Mouse (Mus musculus) neutrophil, adult 83 days (primary cell): ENCODE data around the gene Jmjd6. TPM values are rescaled to one million over a fixed set of nuclear protein-coding genes. Genes with fewer than 3 reads are reported as not detected.

Experiments used
- total RNA-seq, 2 experiments: library from RNA; stranded (reverse); gene quantifications; one replicate each; pipeline ENCODE4 v1.2.4; 2023

Gene Jmjd6
- 10 to 100 TPM; 48.3 to 68.8 TPM for total RNA-seq

DNA sequence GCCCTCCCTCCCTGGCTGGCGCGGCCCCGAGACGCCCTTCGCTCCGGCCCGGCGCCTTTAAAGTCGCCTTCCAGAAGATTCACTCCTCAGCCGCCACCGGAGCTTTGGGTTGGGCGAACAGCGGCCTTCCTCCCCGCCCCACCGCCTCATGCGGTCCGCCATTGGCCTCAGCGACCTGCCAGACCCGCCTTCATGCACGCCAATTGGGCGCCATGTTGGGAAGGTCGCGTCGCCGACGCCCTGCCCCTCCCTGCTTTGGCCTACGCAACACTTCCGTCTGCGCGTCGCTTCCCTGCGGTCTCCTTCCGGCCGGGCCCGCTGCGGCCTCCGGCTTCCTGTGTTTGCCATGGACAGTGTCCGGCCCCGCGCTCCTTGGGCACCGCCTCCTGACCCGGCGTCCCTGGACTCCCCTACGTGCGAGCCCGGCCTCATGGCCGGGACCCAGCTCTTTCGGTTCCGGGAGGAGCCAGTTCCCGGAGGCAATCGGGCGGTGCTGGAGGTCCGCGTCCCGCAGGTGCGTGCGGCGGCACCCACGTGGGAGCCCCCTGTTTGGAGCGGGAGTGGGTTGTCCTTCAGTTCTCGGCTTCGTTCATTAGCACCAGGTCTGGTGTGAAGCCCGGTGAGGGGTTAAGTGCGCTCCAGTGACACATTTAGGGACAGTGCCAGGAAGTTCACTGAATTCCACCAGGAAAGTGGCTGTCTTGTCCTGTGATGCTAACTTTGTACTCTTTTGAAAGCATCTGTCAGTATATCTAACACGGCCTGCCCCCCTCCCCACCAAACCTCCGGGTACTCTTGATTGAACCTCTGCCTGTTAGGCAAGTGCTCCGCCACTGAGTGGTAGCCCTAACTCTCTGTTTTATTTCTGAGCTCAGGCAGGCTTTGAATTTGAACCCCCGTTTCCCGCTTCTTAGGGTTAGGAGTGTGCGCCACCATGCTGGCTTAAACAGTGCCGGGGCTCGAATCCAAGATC is at the start of gene Jmjd6, which contains the start of gene Mettl23:
Gene Jmjd6 (minus strand): TSS at position 189 of the 973 bp plus-strand sequence.
Gene Mettl23 (plus strand): TSS at position 18 of the 973 bp plus-strand sequence.

DNA sequence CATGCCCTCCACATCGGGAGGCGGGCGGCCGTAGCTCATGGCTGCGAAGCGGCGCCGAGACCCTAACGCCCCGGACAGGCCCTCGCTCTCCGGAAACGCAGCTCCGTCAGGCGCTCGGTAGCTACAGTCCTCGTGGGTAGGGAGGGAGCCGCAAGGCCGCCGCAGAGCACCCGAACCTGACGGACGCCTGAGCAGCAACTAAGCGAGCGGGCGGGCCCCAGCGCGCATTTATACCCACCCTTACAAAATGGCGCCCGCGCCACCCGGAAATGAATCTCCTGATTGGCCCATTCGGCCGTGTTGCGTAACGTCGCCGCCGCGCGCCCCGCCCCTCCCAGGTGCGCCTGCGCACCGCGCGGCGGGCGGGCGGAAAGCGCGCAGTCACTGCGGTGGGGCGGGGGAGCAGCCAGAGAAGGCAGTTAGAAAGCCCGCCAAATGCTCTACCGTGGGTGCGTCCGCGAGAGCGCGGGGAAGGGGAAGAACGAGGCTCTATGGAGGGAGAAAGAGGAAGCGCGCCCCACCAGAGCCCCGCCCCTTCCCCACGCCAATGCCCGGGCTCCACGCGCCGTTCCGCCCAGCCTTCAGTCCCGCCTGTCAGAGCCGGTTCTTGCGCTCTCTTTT is 9.8 kb upstream of the Jmjd6 start, which contains the start of gene Srsf2:
Gene Srsf2 (minus strand): TSS at position 204 of the 621 bp plus-strand sequence.

DNA sequence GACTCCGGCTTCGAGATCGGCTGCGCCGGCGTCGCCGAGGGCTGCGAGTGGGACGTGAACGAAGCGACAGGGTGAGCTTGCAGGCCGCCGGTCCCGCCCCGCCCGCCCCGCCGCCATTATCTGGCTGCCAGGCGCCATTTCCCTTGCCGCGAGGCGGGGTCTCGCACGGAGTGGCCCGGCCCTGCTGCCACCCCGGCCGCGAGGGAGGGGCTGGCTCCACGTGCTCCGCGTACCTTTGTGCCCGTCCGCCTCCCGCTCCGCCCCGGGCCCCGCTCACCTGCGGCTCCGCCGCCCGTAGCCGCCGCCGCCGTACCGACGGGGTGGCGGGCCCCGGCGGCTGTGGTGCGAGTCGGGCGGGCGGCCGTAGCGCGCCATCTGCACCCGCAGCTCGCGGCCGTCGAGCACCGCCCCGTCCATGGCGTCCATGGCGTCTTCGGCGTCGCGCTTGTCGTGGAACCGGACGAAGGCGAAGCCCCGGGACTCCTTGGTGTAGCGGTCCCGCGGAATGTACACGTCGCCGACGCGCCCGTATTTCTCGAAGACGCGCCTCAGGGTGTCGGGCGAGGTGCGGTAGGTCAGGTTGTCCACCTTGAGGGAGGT is 9.1 kb upstream of the Jmjd6 start, which contains the start of gene Mfsd11:
Gene Mfsd11 (plus strand): TSS at position 150 of the 600 bp plus-strand sequence.

DNA sequence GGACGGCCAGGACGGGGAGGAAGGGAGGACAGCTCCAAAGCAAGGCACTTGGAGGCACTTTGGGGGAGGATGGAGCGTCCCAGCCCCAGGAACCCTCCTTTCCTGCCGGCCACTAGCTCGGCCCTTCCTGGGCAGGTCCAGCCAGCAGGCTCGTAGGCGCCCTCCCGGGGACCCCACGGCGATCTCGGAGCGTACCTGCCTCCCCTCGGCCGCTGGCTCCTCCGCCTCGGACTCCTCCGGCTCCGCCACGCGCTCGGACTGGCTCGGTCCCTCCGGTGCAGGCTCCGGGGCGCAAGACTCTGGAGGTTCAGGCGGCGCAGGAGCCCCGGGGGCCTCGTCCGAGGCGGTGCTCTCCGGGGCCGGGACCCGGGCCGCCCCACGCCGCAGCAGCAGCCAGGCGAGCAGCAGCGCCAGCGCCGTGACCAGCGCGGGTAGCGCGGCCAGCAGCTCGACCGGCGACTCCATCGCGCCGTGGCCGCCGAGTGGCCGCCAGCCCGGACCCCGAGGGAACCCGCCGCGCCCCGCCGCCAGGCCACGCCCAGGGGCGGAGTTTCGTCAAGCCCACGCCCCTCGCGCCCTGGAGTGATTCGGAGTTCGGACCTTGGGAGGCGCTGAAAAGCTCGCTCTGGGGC is 15.6 kb downstream of the Jmjd6 start, which contains the start of gene Mxra7:
Gene Mxra7 (minus strand): TSS at position 513 of the 632 bp plus-strand sequence.

Other genes starting within 250 kb of the Jmjd6 start
- gene Rhbdf2, start 216.4 kb downstream of the Jmjd6 start, total RNA-seq: 10 to 100 TPM; 75.8 to 91.1 TPM
- not detected for gene Prcd, start 189.9 kb downstream of the Jmjd6 start, total RNA-seq
- not detected for gene Cygb, start 189.1 kb downstream of the Jmjd6 start, total RNA-seq
- gene St6galnac1, start 67.9 kb downstream of the Jmjd6 start, total RNA-seq: not detected
- gene Mxra7, start 15.4 kb downstream of the Jmjd6 start, total RNA-seq: 1 to 10 TPM in 1 of 2 experiments, under 1 TPM in 1; 0.99 to 1.6 TPM
- gene Mettl23, start 171 bp downstream of the Jmjd6 start, total RNA-seq: 10 to 100 TPM; 18.2 to 22.1 TPM
- 10 to 100 TPM; 23.8 to 29.7 TPM for gene Mfsd11, start 9.0 kb upstream of the Jmjd6 start, total RNA-seq
- gene Srsf2, start 9.6 kb upstream of the Jmjd6 start, total RNA-seq: 100 to 1,000 TPM; 276 to 298 TPM
- under 1 TPM in 1 of 2 experiments, not detected in 1; 0.13 TPM for gene Mgat5b, start 75.4 kb upstream of the Jmjd6 start, total RNA-seq